Mouse (Mus musculus) activated CD4-positive, CD25-positive, alpha-beta regulatory T cell, adult 4 months (primary cell): Measurements from ENCODE around the gene Vegfb. TPM values are rescaled to one million over a fixed set of nuclear protein-coding genes. Genes with fewer than 3 reads are reported as not detected.

Experiments
- ATAC-seq: one replicate; pipeline ENCODE4 v1.8.0; 2017
- polyA plus RNA-seq, 2 experiments: library from polyadenylated mRNA; unstranded; fragments of 100-300 nt; shearing (Covaris generic); gene quantifications; one replicate each; pipeline ENCODE4 v1.2.1; 2017

The Vegfb gene
- polyA plus RNA-seq, 2 experiments from 2014 or later: 2.5 to 2.6 TPM

GRCm38 (mm10) chr19:6970460-6971085 is 16.9 kb downstream of the Vegfb start:
- ATAC-seq: peak; percentile 16

GRCm38 (mm10) chr19:6969665-6970381 is 17.6 kb downstream of the Vegfb start:
- ATAC-seq: peak; percentile 36

- no peak for ATAC-seq
Measured at GRCm38 (mm10) chr19:6969291-6969664, 18.2 kb downstream of the Vegfb start.

DNA sequence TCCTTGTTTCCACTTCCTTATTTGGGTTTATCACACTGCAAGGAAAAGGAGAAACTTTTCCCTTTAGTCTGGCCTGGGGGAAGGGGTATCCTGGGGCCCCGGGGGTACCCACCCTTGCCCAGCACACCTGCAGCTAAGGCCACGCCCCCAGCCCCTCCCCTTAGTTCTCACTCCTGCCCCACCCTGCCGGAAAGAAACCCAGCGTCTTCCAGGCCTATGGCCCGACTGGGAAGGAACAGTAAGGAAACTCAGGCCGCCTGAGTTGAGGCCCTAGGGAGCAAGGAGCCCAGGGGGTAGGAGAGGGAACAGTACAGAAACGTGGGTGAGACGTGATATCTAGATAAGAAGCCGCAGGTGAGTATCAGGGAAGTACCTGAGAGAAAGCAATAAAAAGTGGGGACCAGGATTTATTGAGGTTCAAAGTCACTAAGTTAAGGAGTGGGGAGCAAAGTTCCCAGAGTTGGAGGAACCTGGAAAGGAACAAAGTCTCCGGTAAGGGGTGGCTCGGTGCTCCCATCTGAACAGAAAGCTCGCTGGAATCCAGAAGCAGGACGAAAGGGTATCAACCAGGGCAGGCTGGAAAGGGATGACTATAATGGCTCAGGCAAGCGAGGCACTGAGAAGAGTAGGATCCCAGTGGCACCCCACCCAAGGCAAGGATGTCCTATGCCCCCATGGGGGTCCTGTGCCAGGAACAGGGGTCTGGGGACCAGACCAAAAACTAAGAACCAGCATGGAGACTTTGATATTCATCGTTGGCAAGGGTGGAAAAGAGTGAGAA is 18.8 kb downstream of the Vegfb start:
- ATAC-seq: no peak

DNA sequence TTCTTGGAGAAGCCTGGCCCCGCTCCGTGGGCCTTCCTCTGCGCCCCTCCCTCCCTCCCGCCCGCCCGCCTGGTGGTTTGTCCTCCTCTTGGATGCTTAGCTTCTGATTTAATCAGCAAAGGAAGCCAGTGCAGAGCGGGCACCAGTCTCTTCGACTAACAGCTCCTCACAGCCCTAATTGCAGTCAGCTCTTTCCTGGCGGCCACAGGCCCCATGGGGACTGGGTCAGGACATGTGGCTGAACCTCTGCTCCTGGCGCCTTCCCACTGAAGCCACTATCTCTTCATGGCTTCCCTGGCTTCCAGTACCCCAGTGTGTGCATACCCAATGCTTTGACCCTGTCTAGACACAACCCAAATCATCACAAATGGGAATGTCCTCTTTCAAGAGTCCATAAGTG is 31.0 kb downstream of the Vegfb start:
- no peak for ATAC-seq

- no peak for ATAC-seq
Measured at GRCm38 (mm10) chr19:6955424-6955823, 32.0 kb downstream of the Vegfb start.

DNA sequence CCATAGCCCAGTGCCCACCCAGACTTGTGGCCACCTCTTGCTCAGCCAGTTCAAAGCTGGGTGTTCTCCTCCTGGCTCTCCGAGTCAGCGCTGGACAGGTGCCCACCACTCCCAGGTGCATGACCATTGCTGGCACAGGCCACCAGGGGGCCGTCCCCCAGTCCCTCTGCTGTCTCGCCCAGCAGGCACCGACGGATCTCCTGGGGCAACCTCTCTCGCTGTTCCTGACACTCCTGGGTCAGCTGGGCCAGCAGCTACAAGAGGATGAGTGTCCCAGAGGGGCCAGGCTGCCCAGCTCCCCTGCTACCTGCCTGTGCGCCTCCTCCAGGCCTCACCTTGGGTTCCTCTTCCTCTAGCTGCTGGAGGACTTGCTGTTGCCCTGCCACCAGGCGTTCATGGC is 33.4 kb downstream of the Vegfb start:
- ATAC-seq: no peak

GRCm38 (mm10) chr19:6952712-6953037 is 34.8 kb downstream of the Vegfb start:
- peak; percentile 26 for ATAC-seq

DNA sequence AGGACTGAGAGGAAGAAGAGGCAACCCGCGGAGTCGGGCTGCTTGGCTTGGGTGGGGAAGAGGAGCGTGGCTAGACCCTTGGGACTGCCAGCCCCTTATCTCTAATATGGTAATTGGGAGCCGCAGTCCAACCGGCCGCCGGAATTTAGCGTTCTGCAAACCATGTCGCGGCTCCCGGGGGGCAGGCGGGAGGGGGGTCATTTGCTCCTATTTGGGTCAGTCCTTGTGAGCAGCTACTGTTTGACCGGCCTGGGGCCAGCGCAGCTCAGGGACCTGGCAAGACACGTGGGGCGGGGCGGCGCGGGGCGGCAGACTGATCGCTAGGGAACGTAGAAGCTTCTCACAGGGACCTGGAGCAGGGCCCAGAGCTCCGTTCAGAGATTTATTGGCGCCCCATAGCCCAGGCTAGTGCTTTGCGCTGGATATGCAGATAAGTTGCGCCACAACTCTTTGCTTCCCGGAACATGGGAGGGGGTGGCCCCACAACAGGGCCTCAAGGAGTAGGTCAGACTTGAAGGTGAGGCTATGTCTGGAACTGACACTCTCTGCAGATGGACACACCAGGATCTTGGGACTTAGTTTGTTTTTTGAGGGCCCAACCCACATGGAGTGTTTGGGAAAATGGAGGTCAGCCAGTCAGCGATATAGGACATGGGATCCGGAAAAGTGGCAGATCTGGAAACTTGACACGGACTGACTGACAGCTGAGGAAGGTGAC is 35.3 kb downstream of the Vegfb start:
- no peak for ATAC-seq

- ATAC-seq: peak; percentile 46
Measured at GRCm38 (mm10) chr19:6951381-6951968, 36.0 kb downstream of the Vegfb start.

GRCm38 (mm10) chr19:6950613-6951153 is 36.8 kb downstream of the Vegfb start:
- peak; percentile 21 for ATAC-seq

DNA sequence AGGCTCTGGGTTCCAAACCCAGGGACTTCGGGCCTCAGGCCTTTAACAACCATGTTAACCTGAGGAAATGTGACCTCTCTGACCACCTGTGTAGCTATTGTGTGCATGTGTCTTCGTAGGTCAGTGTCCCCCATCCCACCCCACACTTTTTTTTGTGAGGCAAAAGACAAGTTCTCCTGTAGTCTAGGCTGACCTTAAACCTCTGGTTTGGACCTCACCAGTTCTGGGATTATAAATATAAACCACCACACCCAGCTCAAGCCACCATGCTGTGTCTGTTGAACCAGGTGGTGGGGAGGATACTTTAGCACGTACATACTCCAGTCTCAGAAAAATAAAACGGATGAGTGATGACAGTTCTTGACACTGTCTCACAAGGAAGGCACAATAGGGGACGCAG is 37.5 kb downstream of the Vegfb start:
- ATAC-seq: no peak

- no peak for ATAC-seq
Measured at GRCm38 (mm10) chr19:6949532-6949931, 37.9 kb downstream of the Vegfb start.

- ATAC-seq: no peak
Measured at GRCm38 (mm10) chr19:6948186-6948585, 39.3 kb downstream of the Vegfb start.

GRCm38 (mm10) chr19:6947742-6948141 is 39.7 kb downstream of the Vegfb start:
- ATAC-seq: no peak

DNA sequence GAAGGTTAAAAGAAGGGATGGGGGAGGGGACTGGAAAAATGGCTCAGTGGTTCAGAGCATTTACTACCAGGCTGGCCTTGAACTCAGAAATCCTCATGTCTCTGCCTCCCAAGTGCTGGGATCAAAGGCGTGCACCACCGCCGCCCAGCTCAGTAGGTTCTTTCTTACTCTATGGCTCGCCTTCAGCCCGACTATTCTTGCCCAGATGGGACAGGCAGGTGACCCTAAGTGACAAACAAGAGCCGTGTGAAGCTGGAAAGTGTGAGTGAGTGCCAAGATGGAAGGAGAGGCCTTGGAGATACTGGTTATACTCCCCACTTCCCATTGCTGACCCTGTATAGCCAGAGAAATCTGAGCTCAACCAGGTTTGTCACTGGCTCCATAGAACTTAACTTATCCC is 43.7 kb downstream of the Vegfb start:
- no peak for ATAC-seq

DNA sequence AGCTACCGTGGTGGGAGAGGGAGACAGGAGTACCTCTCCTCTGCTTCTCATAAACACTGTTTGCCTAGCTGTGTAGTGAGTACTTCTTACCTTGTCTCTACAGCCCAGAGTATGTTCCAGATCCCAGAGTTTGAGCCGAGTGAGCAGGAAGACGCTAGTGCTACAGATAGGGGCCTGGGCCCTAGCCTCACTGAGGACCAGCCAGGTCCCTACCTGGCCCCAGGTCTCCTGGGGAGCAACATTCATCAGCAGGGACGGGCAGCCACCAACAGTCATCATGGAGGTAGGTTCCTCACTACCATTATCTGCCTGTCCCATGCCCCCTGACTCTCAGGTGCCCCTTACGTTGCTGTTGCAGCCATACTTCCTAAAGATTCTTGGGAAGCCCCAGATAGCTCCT is 44.7 kb downstream of the Vegfb start:
- ATAC-seq: no peak

GRCm38 (mm10) chr19:6942249-6942691 is 45.2 kb downstream of the Vegfb start, which contains the start of gene Gpr137:
Gpr137 (minus strand) TSS chr19:6942480.
- ATAC-seq: peak; percentile 76

GRCm38 (mm10) chr19:6941372-6942248 is 45.8 kb downstream of the Vegfb start, which contains the start of gene Bad:
Bad (plus strand) TSS chr19:6941861.
- ATAC-seq: peak; percentile 65

DNA sequence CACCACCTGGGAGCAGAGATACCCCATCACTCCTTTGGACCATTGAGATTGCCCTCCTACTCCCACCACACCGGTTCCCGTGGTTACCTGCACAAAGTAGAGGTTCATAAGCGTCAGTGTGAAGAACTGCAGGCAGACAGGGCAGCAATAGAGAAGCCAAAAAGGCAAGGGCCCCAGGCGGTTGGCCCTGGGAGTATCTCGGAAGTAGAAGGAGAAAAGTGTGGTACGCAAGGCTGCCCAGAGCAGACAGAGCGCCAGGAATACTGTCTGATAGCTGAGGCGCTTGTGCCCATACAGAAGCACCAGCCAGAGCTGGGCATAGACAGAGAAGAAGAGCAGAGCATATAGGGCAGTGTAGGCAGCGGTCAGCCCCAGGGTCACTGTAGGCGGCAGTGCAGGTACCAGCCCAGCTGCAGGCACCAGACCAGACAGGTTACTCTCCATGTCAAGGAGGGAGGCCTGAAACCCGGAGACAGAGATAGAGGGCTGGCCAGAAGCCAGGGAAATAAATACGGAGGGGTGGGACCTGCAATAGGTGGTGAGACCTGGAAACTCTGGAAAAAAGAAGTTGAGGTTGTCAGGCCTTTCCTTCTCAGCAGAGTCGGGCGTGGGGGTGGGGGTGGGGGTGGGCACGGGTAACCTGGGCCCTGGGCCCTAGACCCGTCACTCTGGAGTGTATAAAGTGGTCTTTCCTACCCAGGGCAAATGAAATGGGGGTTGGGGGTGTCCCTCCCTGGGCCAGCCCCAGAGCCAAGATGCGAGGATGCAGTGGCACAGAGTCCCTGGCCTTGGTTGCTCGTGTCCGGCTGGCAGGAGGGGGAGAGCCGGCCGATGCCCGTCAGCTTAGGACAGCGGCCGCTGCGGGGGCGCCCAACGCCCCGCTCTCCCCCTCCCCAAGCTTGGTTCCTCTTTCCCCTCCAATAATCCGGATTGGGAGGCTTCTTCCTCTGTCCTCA is 46.8 kb downstream of the Vegfb start:
- ATAC-seq: no peak
